Mouse (Mus musculus) MEL (cell line): ENCODE results near the gene Pqbp1.

ENCODE experiments used
- CHD2 ChIP-seq: IDR thresholded peaks from 2 replicates; pipeline ENCODE4 v1.6.1; 2011; ENCODE audit warnings: low read length, improper control_type of control experiment
- CTCF ChIP-seq, 3 experiments: IDR thresholded peaks in 2 of 3; conservative IDR thresholded peaks in 1 of 3; 2 replicates each; pipeline ENCODE4 v1.5.1; 2011 to 2012; ENCODE audit warnings: low read length in 3 of 3, low read depth in 2 of 3, mild to moderate bottlenecking in 2 of 3, improper control_type of control experiment in 1 of 3, inconsistent platforms in 1 of 3, mixed read lengths in 1 of 3, moderate library complexity in 1 of 3; ENCODE audit not compliant: control insufficient read depth in 1 of 3, insufficient read depth in 1 of 3, poor library complexity in 1 of 3, severe bottlenecking in 1 of 3
- GATA1 ChIP-seq: IDR thresholded peaks from 2 replicates; pipeline ENCODE4 v1.6.1; 2011; ENCODE audit warnings: low read depth, low read length, improper control_type of control experiment
- JUND ChIP-seq: IDR thresholded peaks from 2 replicates; pipeline ENCODE4 v1.6.1; 2011; ENCODE audit warnings: low read depth, mild to moderate bottlenecking, improper control_type of control experiment, low read length
- MYC ChIP-seq: IDR thresholded peaks from 2 replicates; pipeline ENCODE4 v1.6.1; 2011; ENCODE audit warnings: low read depth, mild to moderate bottlenecking, low read length, improper control_type of control experiment, moderate library complexity
- NRF1 ChIP-seq: IDR thresholded peaks from 2 replicates; pipeline ENCODE4 v1.6.1; 2014; ENCODE audit warnings: low read depth, mild to moderate bottlenecking, inconsistent platforms, low read length, improper control_type of control experiment, moderate library complexity; ENCODE audit not compliant: poor library complexity, insufficient read depth, severe bottlenecking
- POLR2A ChIP-seq, 2 experiments: IDR thresholded peaks; 2 replicates each; pipeline ENCODE4 v1.6.1; 2011 to 2012; ENCODE audit warnings: low read length in 2 of 2, mild to moderate bottlenecking in 2 of 2, control low read depth in 1 of 2, improper control_type of control experiment in 1 of 2, low read depth in 1 of 2, moderate library complexity in 1 of 2; ENCODE audit not compliant: control insufficient read depth in 1 of 2, insufficient read depth in 1 of 2, poor library complexity in 1 of 2
- POLR2AphosphoS5 ChIP-seq: IDR thresholded peaks from 2 replicates; pipeline ENCODE4 v1.6.1; 2012; ENCODE audit warnings: low read depth, borderline replicate concordance, mild to moderate bottlenecking, inconsistent platforms, low read length, moderate library complexity, mixed read lengths
- SIN3A ChIP-seq: IDR thresholded peaks from 2 replicates; pipeline ENCODE4 v1.6.1; 2012; ENCODE audit warnings: low read length, improper control_type of control experiment, inconsistent platforms
- ZKSCAN1 ChIP-seq: IDR thresholded peaks from 2 replicates; pipeline ENCODE4 v1.6.1; 2012; ENCODE audit warnings: low read depth, mild to moderate bottlenecking, inconsistent platforms, low read length, improper control_type of control experiment, moderate library complexity

- no peak for TF ChIP-seq ZKSCAN1
- no peak for TF ChIP-seq MYC
- no peak for TF ChIP-seq JUND
- TF ChIP-seq CTCF (IDR thresholded peaks at IDR 0.05 in 2 of 3, conservative IDR thresholded peaks at IDR 0.05 in 1 of 3; ENCODE audit: control insufficient read depth in 1 of 3, insufficient read depth in 1 of 3, low read depth in 2 of 3, low read length in 3 of 3, poor library complexity in 1 of 3, severe bottlenecking in 1 of 3), result no peak
- no peak for TF ChIP-seq POLR2A (IDR thresholded peaks at IDR 0.05; ENCODE audit: control insufficient read depth in 1 of 2, insufficient read depth in 1 of 2, low read depth in 1 of 2, low read length in 2 of 2, poor library complexity in 1 of 2)
- TF ChIP-seq CHD2, result no peak
- TF ChIP-seq GATA1, result no peak
- no peak for TF ChIP-seq NRF1
- TF ChIP-seq POLR2AphosphoS5, result no peak
- no peak for TF ChIP-seq SIN3A
Measured at GRCm38 (mm10) chrX:7945618-7946017, 46.5 kb upstream of the Pqbp1 start.
